In the genomic region with DNA sequence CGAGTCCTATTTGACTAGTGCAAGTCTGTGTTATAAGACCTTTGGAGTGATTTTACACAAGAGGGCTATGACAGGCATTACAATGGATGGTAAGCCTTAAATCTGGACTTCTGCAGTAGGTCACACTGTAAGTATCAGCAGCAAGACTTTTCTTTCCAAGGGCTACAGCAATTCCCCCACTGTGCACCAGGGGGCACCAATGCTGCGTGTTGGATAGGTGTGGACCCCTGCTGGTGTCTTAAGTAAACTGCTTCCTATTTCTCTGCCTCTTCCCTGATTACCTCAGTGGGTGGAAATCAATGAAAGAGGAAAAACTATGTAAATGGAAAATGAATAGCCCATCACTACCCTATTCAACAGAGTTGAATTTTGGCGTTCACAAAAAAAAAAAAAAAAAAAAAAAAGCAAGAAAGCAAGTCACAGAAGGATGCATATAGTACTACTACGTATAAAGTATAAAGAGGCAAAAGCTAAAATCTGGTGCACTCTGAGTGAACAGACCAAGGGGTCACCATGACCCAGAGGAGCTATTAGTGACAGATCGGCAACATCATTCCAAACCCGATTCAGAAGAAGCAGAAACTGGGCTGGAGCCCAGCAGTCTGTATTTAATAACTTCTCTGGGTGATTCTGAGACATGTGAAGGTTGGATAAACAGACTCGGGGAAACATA, we compare ENCODE assay signal across 8 mouse cellular contexts. TPM values are rescaled to one million over a fixed set of nuclear protein-coding genes. Genes with fewer than 3 reads are reported as not detected.
DNase-seq lines count a peak whose midpoint lies in the region; ATAC-seq and TF ChIP-seq lines count a peak whose summit lies in the region.

No protein-coding gene starts in this region.

- intact Hi-C loops in gastrocnemius, postnatal 14 days (cut with DNase I; ENCODE audit: low total_unique reads): loop anchor here (5.0 to 10.0 kb wide), 3 partner anchors 125 to 337 kb away; no protein-coding TSS in a partner anchor

- DNase-seq in heart, adult 18-20 months: peak; percentile 77 to 95
- DNase-seq in embryo, embryonic 10.5 days (ENCODE audit: low spot score): peak; percentile 97
- DNase-seq in gastrocnemius, postnatal 14 days: peak; percentile 82
- peak; percentile 90 for DNase-seq in kidney, adult 18-20 months
- DNase-seq in limb, embryonic 10.5 days (ENCODE audit: low spot score): peak; percentile 87
- peak; percentile 54 to 66 for DNase-seq in spleen, adult 2 months (ENCODE audit: low read depth in 1 of 2, low spot score in 2 of 2)

- H3K4me2 ChIP-seq in heart, embryonic 12.5 days: no peak overlapping the region
- no peak overlapping the region for H3K4me2 ChIP-seq in midbrain, embryonic 16.5 days (ENCODE audit: low read length)

- H3K36me3 ChIP-seq in heart, embryonic 12.5 days: peaks cover 66% of the 10 kb centered on the region
- peaks cover 53% of the 10 kb centered on the region for H3K36me3 ChIP-seq in limb, embryonic 10.5 days
- H3K36me3 ChIP-seq in midbrain, embryonic 16.5 days (ENCODE audit: control insufficient read depth, insufficient read depth, low read length): no peaks in the 10 kb centered on the region
- no peaks in the 10 kb centered on the region for H3K36me3 ChIP-seq in spleen, adult 2 months (ENCODE audit: control insufficient read depth, insufficient read depth, low read length)

- no peak overlapping the region for H3K4me3 ChIP-seq in heart, embryonic 12.5 days
- no peak overlapping the region for H3K4me3 ChIP-seq in limb, embryonic 10.5 days
- H3K4me3 ChIP-seq in midbrain, embryonic 16.5 days (ENCODE audit: low read depth, low read length): no peak overlapping the region
- H3K4me3 ChIP-seq in spleen, adult 2 months (ENCODE audit: extremely low read depth, insufficient read depth, insufficient read length): no peak overlapping the region

- peak; percentile 97; the same call in 1 of the 2 replicates for TF ChIP-seq CTCF in spleen, adult 2 months (IDR thresholded peaks at IDR 0.05; ENCODE audit: extremely low read depth, insufficient read depth, insufficient read length, insufficient replicate concordance)

- no peak overlapping the region for H3K27ac ChIP-seq in heart, embryonic 12.5 days (ENCODE audit: poor library complexity, severe bottlenecking)
- no peak overlapping the region for H3K27ac ChIP-seq in limb, embryonic 10.5 days
- no peak overlapping the region for H3K27ac ChIP-seq in midbrain, embryonic 16.5 days (ENCODE audit: low read length)
- H3K27ac ChIP-seq in spleen, adult 2 months (ENCODE audit: insufficient read depth, low read length): no peak overlapping the region

- no peak for ATAC-seq in heart, embryonic 12.5 days (ENCODE audit: insufficient number of reproducible peaks, low FRiP score)
- ATAC-seq in midbrain, embryonic 16.5 days: peak; percentile 63

- 52% methylated on average over 7 of the region's 7 CpGs for WGBS in heart, embryonic 12.5 days
- 53% methylated on average over 7 of the region's 7 CpGs for WGBS in limb, embryonic 10.5 days
- 51% methylated on average over 7 of the region's 7 CpGs for WGBS in midbrain, embryonic 16.5 days
- 54% methylated on average over 7 of the region's 7 CpGs for WGBS in spleen, adult 2 months

- TF ChIP-seq POLR2A in spleen, adult 2 months (IDR thresholded peaks at IDR 0.05; ENCODE audit: low read depth, low read length): no peak

- H3K9me3 ChIP-seq in heart, embryonic 12.5 days (replicated peaks): no peaks in the 10 kb centered on the region
- H3K9me3 ChIP-seq in limb, embryonic 10.5 days (replicated peaks): no peaks in the 10 kb centered on the region
- H3K9me3 ChIP-seq in midbrain, embryonic 16.5 days (replicated peaks; ENCODE audit: control insufficient read depth, low read length, poor library complexity, severe bottlenecking): no peaks in the 10 kb centered on the region

- peaks cover 6% of the 10 kb centered on the region for H3K4me1 ChIP-seq in heart, embryonic 12.5 days (replicated peaks)
- H3K4me1 ChIP-seq in limb, embryonic 10.5 days: no peaks in the 10 kb centered on the region
- H3K4me1 ChIP-seq in midbrain, embryonic 16.5 days (ENCODE audit: control insufficient read depth, insufficient read depth, low read length): no peaks in the 10 kb centered on the region
- H3K4me1 ChIP-seq in spleen, adult 2 months (ENCODE audit: control insufficient read depth, insufficient read depth, insufficient read length): no peaks in the 10 kb centered on the region

- no peaks in the 10 kb centered on the region for H3K27me3 ChIP-seq in heart, embryonic 12.5 days (replicated peaks)
- H3K27me3 ChIP-seq in limb, embryonic 10.5 days (ENCODE audit: low read depth, poor library complexity, severe bottlenecking): no peaks in the 10 kb centered on the region
- no peaks in the 10 kb centered on the region for H3K27me3 ChIP-seq in midbrain, embryonic 16.5 days (ENCODE audit: control insufficient read depth, insufficient read depth, low read depth, low read length)
- no peaks in the 10 kb centered on the region for H3K27me3 ChIP-seq in spleen, adult 2 months (ENCODE audit: control insufficient read depth, insufficient read depth, low read length)

- H3K9ac ChIP-seq in heart, embryonic 12.5 days: no peak overlapping the region
- H3K9ac ChIP-seq in midbrain, embryonic 16.5 days (ENCODE audit: low read depth, low read length): no peak overlapping the region

RNA-seq across cellular contexts. Expression of gene Cbr4, which starts 52.4 kb away (rescaled TPM):
- 10 to 100 TPM; 83.9 to 91.3 TPM for total RNA-seq in heart, adult 18-20 months (2021)
- polyA plus RNA-seq in heart, embryonic 12.5 days (2016; fragmentation: Nextera tagmentation; extraction: Ambion mirVana): 37.8 and 39.0 TPM in 2 replicates
- 10 to 100 TPM; 32.1 to 36.7 TPM for total RNA-seq in gastrocnemius, postnatal 14 days (2021)
- polyA plus RNA-seq in limb, embryonic 10.5 days (2016; fragmentation: Nextera tagmentation; extraction: Ambion mirVana): 23.2 and 28.2 TPM in 2 replicates
- 17.4 and 20.4 TPM in 2 replicates for polyA plus RNA-seq in midbrain, embryonic 16.5 days (2015; fragmentation: Nextera tagmentation; extraction: Ambion mirVana)
- 1.5 and 1.7 TPM in 2 replicates for polyA plus RNA-seq in spleen, adult 2 months (2012; rRNA removed)
